Mouse (Mus musculus) stomach, embryonic 15.5 days (tissue): Measurements from ENCODE around the gene Trio. TPM values are rescaled to one million over a fixed set of nuclear protein-coding genes. Genes with fewer than 3 reads are reported as not detected.
A peak's percentile ranks its signal among the peaks of the same experiment; 100 is the strongest.

Experiments
- ATAC-seq: fragments of 200-750 bp; cut with Nextera tagmentation; 2 replicates; pipeline ENCODE4 v1.8.0; 2017; ENCODE audit warnings: low read depth, moderate number of reproducible peaks, moderate TSS enrichment; ENCODE audit not compliant: insufficient read depth, low FRiP score
- H3K27ac ChIP-seq: fragments of 300-500 bp; sonication (generic); 2 replicates; pipeline ENCODE4 v1.5.1; 2015; ENCODE audit warnings: mild to moderate bottlenecking, inconsistent platforms
- H3K27me3 ChIP-seq: fragments of 300-500 bp; sonication (generic); replicated peaks from 2 replicates; pipeline ENCODE4 v1.6.1; 2015; ENCODE audit warnings: inconsistent platforms
- H3K36me3 ChIP-seq: fragments of 300-500 bp; sonication (generic); 2 replicates; pipeline ENCODE4 v1.6.1; 2015; ENCODE audit warnings: inconsistent platforms
- H3K4me1 ChIP-seq: fragments of 300-500 bp; sonication (generic); 2 replicates; pipeline ENCODE4 v1.6.1; 2015; ENCODE audit warnings: inconsistent platforms
- H3K4me2 ChIP-seq: fragments of 300-500 bp; sonication (generic); 2 replicates; pipeline ENCODE4 v1.6.1; 2015; ENCODE audit warnings: mild to moderate bottlenecking, inconsistent platforms
- H3K4me3 ChIP-seq: fragments of 300-500 bp; sonication (generic); replicated peaks from 2 replicates; pipeline ENCODE4 v1.5.1; 2015; ENCODE audit warnings: inconsistent platforms
- H3K9ac ChIP-seq: fragments of 300-500 bp; sonication (generic); 2 replicates; pipeline ENCODE4 v1.6.1; 2015; ENCODE audit warnings: inconsistent platforms
- H3K9me3 ChIP-seq: fragments of 300-500 bp; sonication (generic); 2 replicates; pipeline ENCODE4 v1.6.1; 2016; ENCODE audit warnings: inconsistent platforms
- WGBS: fragments of 180-500 bp; shearing (Covaris S2); methylation state at CpG from one replicate; pipeline ENCODE4 v1.1.7; 2015; 5-methylcytosine and 5-hydroxymethylcytosine counted together
- polyA plus RNA-seq: library from polyadenylated mRNA; unstranded; fragments of >200 nt; fragmentation: Nextera tagmentation; extraction: Ambion mirVana; gene quantifications from 2 replicates; pipeline ENCODE4 v1.2.1, GENCODE M21; 2015

Gene Trio
- polyA plus RNA-seq, 1 experiment from 2014 or later, result 26.7 TPM

DNA sequence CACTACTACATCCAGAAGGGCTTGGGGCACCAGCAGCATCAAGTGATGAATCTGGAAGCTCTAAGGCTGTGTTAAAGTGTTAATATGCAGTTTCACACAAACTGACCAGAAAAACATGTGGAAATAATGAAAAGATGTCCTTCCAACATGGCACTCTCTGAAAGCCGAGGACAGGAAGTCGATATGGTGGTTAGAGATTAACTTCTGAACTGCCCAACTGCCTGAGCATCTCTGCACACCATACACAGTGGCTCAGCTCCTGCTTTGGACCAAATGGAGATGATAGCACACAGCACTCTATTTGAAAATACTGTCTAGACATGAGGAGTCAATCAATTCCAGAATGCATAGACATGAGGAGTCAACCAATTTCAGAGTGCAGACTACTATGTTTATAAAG is 40.8 kb downstream of the Trio start:
- no peak for ATAC-seq
- 71% methylated on average over 2 of the region's 2 CpGs for WGBS
- no peak overlapping the region for H3K4me3 ChIP-seq
- no peak overlapping the region for H3K9ac ChIP-seq
- H3K36me3 ChIP-seq, result no peaks in the 10 kb centered on the region
- no peak overlapping the region for H3K27ac ChIP-seq
- no peaks in the 10 kb centered on the region for H3K9me3 ChIP-seq
- peaks cover 11% of the 10 kb centered on the region for H3K4me1 ChIP-seq
- no peaks in the 10 kb centered on the region for H3K27me3 ChIP-seq
- no peak overlapping the region for H3K4me2 ChIP-seq

DNA sequence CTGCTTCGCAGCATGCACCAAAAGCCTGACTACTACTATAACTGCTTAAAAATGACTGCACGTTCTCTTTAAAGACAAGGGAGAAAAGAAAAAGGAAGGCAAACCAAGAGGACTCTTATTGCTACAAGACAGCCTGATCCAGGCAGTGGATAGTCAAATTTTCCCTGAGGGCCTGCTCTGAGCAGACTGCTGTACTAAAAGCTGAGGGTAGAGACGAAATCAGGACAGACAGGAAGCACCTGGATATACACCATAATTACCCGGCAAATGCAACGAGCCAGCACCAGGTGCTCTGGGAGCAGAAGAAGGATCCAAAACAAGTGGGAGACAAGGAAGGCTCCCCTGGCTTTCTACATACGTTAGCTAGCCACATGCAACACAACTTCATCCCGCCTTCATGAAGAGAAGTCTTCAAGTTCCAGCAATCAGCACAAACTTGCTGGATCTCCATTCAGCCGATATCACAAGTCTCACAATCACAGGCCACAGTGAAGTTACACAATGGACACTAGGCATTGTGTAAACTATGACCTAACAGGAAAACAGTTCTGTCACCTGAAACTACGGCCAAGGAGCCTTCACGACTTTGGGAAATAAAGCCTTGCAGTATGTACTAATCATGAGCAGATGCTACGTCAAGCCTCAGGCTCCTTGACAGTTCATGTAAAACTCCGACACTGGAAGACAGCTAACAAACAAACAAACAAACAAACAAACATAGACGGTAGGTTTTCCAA is 43.7 kb downstream of the Trio start:
- ATAC-seq, result no peak
- no peak overlapping the region for H3K9ac ChIP-seq
- H3K27me3 ChIP-seq, result no peaks in the 10 kb centered on the region
- H3K4me1 ChIP-seq, result peaks cover 7% of the 10 kb centered on the region; the same call in 1 of the 2 replicates
- no peaks in the 10 kb centered on the region for H3K36me3 ChIP-seq
- no peak overlapping the region for H3K4me3 ChIP-seq
- H3K4me2 ChIP-seq, result no peak overlapping the region
- no peaks in the 10 kb centered on the region for H3K9me3 ChIP-seq
- H3K27ac ChIP-seq, result no peak overlapping the region
- WGBS, result 53% methylated on average over 13 of the region's 13 CpGs

DNA sequence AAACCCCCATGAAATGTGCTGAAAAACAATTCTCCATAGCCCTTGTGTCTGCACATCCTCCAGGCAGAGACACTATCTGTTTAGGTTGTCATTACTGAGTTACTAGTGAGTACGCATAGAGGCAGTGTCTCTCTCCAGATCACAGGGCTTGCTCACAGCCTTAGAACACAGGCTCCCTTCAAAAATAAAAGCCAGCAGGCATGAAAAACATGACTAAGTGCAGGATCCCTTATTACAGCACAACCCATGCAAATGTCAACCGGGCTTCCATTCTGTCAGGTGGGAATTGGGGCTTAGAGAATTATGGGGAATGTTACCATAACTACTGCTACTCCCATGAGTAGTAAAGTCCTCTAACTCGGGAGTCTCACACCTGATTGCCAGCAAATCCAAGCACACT is 44.4 kb downstream of the Trio start:
- no peak overlapping the region for H3K27ac ChIP-seq
- WGBS, result 42% methylated on average over 3 of the region's 3 CpGs
- no peaks in the 10 kb centered on the region for H3K9me3 ChIP-seq
- ATAC-seq, result no peak
- H3K4me3 ChIP-seq, result no peak overlapping the region
- no peaks in the 10 kb centered on the region for H3K27me3 ChIP-seq
- H3K4me2 ChIP-seq, result no peak overlapping the region
- H3K4me1 ChIP-seq, result peaks cover 7% of the 10 kb centered on the region; the same call in 1 of the 2 replicates
- no peak overlapping the region for H3K9ac ChIP-seq
- no peaks in the 10 kb centered on the region for H3K36me3 ChIP-seq

DNA sequence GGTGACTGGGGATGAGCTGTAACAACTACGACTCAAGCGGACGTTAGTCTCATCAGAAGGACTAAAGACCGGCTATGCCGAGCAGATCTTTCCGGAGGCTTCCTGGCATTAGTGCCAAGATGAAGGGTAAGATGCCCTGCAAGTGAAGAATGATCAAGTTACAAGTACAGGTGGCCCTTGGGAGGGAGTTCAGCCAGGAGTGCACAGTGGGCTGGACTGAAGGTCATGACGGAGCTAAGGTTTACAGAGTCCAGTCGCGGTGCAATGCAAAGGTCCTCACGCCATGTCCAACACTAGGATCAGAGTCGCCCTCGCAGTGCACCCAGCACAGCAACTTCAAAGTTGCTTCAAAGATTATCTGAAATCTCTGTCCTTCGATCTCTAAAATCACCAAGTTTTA is 45.2 kb downstream of the Trio start:
- no peak for ATAC-seq
- Histone ChIP-seq H3K4me1 (peaks cover 7% of the 10 kb centered on the region; the same call in 1 of the 2 replicates), H3K9me3 (0 out of 2 replicates have a peak, but pooled peaks cover 5% of the 10 kb centered on the region), H3K9ac (no peak overlapping the region), H3K4me2 (no peak overlapping the region), H3K27me3 (no peaks in the 10 kb centered on the region), H3K36me3 (no peaks in the 10 kb centered on the region), H3K27ac (no peak overlapping the region), H3K4me3 (no peak overlapping the region)
- WGBS, result 79% methylated on average over 13 of the region's 13 CpGs

DNA sequence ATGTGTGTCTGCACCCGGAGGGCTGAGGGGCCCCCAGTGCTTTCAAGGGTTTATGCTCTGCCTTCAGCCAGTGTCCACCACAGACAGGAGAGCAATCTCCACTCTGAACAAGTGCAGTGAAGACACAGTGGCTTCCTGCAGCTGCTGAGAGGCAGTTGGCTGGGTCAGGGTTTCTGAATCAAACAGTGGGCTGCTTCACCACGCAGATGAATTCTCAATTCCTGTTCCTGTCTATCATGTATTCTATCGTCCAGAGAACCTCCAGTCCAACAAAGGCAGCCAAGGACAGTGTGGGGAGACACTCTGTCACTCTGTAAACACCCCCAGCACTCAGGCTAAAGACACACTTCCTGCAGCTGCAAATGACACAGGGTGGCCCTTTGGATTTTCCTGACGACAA is 48.7 kb downstream of the Trio start:
- Histone ChIP-seq H3K4me2 (no peak overlapping the region), H3K4me3 (no peak overlapping the region), H3K9ac (no peak overlapping the region), H3K4me1 (peaks cover 7% of the 10 kb centered on the region; the same call in 1 of the 2 replicates), H3K27me3 (no peaks in the 10 kb centered on the region), H3K27ac (no peak overlapping the region), H3K36me3 (no peaks in the 10 kb centered on the region), H3K9me3 (0 out of 2 replicates have a peak, but pooled peaks cover 5% of the 10 kb centered on the region)
- 50% methylated on average over 4 of the region's 4 CpGs for WGBS
- no peak for ATAC-seq

DNA sequence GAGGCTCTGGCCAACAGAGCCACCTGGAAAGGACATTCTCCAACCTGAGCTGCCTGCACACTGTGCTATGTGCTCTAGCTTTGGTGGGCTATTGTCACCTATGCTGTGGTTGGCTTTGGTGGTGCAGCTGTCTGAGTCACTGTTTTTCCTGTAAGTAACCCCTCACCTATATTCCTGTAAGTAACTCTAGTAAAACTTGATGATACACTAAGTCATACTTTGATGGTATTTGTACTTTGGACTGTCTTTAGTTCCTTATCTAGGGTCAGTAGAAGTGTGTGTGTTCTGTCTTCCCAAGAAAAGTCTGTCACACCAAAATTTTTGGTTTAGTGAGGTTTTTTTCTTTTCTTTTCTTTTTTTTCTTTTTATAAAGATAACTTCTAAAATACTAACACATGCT is 49.3 kb downstream of the Trio start:
- Histone ChIP-seq H3K27me3 (no peaks in the 10 kb centered on the region), H3K9ac (no peak overlapping the region), H3K36me3 (no peaks in the 10 kb centered on the region), H3K4me1 (peaks cover 1% of the 10 kb centered on the region; the same call in 1 of the 2 replicates), H3K9me3 (0 out of 2 replicates have a peak, but pooled peaks cover 5% of the 10 kb centered on the region), H3K4me2 (no peak overlapping the region), H3K4me3 (no peak overlapping the region), H3K27ac (no peak overlapping the region)
- no peak for ATAC-seq

DNA sequence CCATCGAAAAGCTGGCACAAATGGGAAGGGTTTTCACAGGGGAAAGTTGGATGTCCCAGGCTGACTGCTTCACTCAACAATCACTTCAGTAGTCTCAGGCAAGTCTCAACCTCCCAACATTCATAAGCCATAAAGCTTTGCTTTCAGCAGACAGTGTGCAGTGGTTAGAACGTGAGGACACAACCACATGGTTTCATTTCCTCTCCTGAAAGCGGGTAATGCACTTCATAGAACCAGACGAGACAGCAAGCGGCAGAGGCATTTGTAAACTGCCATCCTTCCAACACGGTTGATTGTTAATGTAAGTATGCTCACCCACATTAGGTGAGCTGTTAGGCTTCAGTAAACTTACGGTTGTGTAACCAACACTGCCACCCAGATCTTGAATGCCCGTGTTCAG is 51.0 kb downstream of the Trio start:
- Histone ChIP-seq H3K9ac (no peak overlapping the region), H3K9me3 (0 out of 2 replicates have a peak, but pooled peaks cover 5% of the 10 kb centered on the region), H3K27me3 (no peaks in the 10 kb centered on the region), H3K27ac (no peak overlapping the region), H3K4me3 (no peak overlapping the region), H3K36me3 (no peaks in the 10 kb centered on the region), H3K4me2 (no peak overlapping the region), H3K4me1 (no peaks in the 10 kb centered on the region)
- WGBS, result 70% methylated on average over 8 of the region's 8 CpGs
- no peak for ATAC-seq

DNA sequence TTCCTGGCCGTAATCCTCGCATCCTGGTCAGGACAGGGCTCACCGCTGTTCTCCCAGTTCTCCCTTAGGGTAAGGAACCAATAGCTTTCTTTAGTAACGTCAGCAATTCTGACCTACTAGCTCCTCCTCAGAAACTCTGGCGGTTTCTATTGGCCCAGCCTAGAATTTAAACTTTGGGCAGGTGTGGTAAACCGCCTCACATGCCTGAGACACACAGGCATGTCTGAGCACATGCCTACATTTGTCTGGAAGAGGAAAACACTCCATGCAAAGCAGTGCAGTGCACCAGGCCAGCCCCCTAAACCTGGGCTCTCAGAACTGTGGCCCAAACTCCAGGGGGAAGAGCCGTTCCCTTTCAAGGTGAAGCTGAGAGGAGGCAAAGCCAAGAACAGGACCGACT is 57.5 kb downstream of the Trio start:
- H3K9me3 ChIP-seq, result no peaks in the 10 kb centered on the region
- H3K36me3 ChIP-seq, result no peaks in the 10 kb centered on the region
- H3K4me1 ChIP-seq, result no peaks in the 10 kb centered on the region; the same call in 1 of the 2 replicates
- H3K9ac ChIP-seq, result no peak overlapping the region
- no peak overlapping the region for H3K4me3 ChIP-seq
- H3K27me3 ChIP-seq, result no peaks in the 10 kb centered on the region
- 67% methylated on average over 8 of the region's 8 CpGs for WGBS
- H3K4me2 ChIP-seq, result no peak overlapping the region
- no peak overlapping the region for H3K27ac ChIP-seq
- ATAC-seq, result 0 out of 2 replicates have a peak, but pooled peaks have one; percentile 18

DNA sequence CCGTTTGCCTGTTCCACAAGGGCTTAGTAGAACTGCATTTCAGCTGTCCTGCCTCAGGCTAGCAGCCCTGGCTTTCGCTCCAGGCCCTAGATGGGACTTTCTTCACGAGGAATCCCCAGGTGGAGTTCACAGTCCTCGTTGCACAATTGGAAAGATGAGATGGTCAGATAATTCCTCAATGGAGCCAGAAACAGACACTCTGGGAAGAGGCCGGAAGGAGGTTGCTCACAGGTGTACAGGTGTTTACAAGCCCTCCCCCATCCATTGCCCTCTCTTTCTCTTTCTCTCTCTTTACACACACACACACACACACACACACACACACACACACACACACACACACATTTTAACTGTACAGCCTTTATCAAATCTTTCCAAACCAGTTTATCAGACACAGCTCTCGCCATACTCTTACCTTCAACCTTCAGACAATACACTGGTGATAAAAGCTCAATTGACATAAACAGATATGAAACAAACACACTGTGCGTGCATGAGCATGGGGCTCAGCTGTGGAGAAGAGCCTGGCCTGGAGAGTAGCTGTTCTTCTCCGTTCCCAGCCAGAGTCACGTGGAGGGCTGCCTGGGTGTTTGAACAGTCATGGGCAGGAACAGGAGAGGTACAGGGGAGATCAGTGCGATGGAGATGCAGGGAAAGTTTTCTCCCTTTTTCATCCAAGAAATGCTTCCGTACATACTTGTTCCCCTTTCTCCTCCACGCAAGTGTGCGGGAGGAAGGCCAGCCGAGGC is 58.3 kb downstream of the Trio start:
- Histone ChIP-seq H3K27ac (no peak overlapping the region), H3K4me3 (no peak overlapping the region), H3K4me1 (no peaks in the 10 kb centered on the region; the same call in 1 of the 2 replicates), H3K9ac (no peak overlapping the region), H3K9me3 (no peaks in the 10 kb centered on the region), H3K36me3 (no peaks in the 10 kb centered on the region), H3K4me2 (no peak overlapping the region), H3K27me3 (no peaks in the 10 kb centered on the region)
- WGBS, result 57% methylated on average over 14 of the region's 14 CpGs
- ATAC-seq, result peak; percentile 43

DNA sequence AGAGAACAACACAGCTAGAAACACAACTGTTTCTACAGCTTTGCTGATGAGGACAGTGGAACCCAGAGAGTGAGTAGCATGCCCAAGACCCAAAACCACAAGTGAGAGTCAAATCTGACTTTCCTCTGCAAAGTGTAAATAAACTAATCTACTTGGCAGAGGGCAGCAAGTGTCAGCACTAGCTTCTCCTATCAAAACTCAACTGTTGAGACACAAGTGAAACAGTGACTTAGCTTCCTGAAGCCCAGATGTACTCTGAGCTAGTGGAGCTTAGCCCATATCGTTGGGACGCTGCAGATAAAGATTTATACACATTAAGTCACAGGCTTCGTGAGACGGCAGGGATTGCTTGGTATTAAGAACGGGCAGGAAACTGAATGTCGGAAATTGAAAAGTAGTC is 60.8 kb downstream of the Trio start:
- Histone ChIP-seq H3K27ac (no peak overlapping the region), H3K4me1 (peaks cover 13% of the 10 kb centered on the region), H3K4me3 (no peak overlapping the region), H3K9me3 (no peaks in the 10 kb centered on the region), H3K9ac (no peak overlapping the region), H3K36me3 (no peaks in the 10 kb centered on the region), H3K4me2 (no peak overlapping the region), H3K27me3 (no peaks in the 10 kb centered on the region)
- 34% methylated on average over 6 of the region's 6 CpGs for WGBS
- ATAC-seq, result no peak

DNA sequence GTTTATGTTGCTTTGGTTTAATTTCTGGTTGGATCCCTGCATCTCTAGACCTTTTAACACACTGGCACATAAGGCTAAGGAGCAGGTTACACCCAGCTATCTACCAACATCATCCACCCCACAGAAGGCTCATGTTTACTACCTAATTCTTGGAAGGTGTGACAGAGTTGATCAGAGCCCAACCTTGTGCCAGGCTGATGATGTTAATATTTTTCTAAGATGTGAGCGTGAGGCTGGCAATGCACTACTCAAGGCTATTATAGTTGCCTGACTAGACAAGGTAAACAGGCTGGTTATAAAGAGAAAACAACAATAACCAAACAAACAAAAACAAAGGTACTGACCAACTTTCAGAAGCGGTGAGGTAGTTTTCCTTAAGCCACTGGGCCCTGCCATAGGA is 62.1 kb downstream of the Trio start:
- no peak overlapping the region for H3K27ac ChIP-seq
- H3K9ac ChIP-seq, result no peak overlapping the region
- no peaks in the 10 kb centered on the region for H3K27me3 ChIP-seq
- WGBS, result 90% methylated on average over 2 of the region's 2 CpGs
- H3K4me2 ChIP-seq, result no peak overlapping the region
- H3K9me3 ChIP-seq, result no peaks in the 10 kb centered on the region
- no peak overlapping the region for H3K4me3 ChIP-seq
- peaks cover 13% of the 10 kb centered on the region for H3K4me1 ChIP-seq
- no peaks in the 10 kb centered on the region for H3K36me3 ChIP-seq
- no peak for ATAC-seq

DNA sequence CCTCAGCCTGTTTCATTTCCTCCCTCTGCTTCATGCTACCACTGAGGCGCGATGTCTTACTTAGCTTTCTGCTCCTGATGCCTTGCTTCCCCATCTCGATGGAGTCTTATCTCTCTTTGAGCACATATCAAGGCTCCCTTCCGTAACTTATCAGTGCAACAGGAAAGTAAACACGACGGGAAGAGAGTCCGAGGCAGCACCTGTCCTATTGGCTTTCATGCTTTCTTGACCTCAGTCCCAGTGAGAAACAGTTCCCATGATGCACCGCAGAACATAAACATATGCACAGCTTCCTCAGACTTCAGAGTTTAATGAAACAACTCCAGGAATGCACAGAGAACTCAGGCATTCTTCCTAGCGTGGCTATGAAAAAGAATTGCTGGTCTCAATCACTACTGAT is 65.0 kb downstream of the Trio start:
- H3K36me3 ChIP-seq, result no peaks in the 10 kb centered on the region
- H3K9ac ChIP-seq, result no peak overlapping the region
- H3K4me1 ChIP-seq, result peaks cover 16% of the 10 kb centered on the region
- no peaks in the 10 kb centered on the region for H3K9me3 ChIP-seq
- H3K4me3 ChIP-seq, result no peak overlapping the region
- no peak overlapping the region; the same call in 1 of the 2 replicates for H3K4me2 ChIP-seq
- no peaks in the 10 kb centered on the region for H3K27me3 ChIP-seq
- ATAC-seq, result no peak
- no peak overlapping the region for H3K27ac ChIP-seq
- 22% methylated on average over 9 of the region's 9 CpGs for WGBS
